Mouse (Mus musculus): ENCODE measurements around the gene Txn1. TPM values are rescaled to one million over a fixed set of nuclear protein-coding genes. Genes with fewer than 3 reads are reported as not detected.

Txn1 gene
- polyA plus RNA-seq, 1 experiment = 377 TPM

GRCm38 (mm10) chr4:57924556-57925071 is 31.6 kb downstream of the Txn1 start:
- Histone ChIP-seq H3K27ac (ENCODE audit: insufficient read depth, low read depth, low read length) (no peak overlapping the region), H3K4me1 (ENCODE audit: control insufficient read depth, insufficient read depth, low read length) (no peaks in the 10 kb centered on the region; the same call in 1 of the 2 replicates), H3K36me3 (ENCODE audit: control insufficient read depth, insufficient read depth, low read length) (no peaks in the 10 kb centered on the region), H3K4me3 (ENCODE audit: insufficient read depth, low read depth, low read length) (no peak overlapping the region), H3K27me3 (replicated peaks; ENCODE audit: control insufficient read depth, insufficient read depth, low read length) (no peaks in the 10 kb centered on the region)
- no peak for TF ChIP-seq POLR2A (IDR thresholded peaks at IDR 0.05; ENCODE audit: low read depth, low read length)
- TF ChIP-seq CTCF (conservative IDR thresholded peaks at IDR 0.05; ENCODE audit: insufficient read depth, insufficient read length, low read depth, low read length) = no peak
- 67% methylated on average over 6 of the region's 6 CpGs for WGBS
- DNase-seq = no peak

- H3K4me3 ChIP-seq (ENCODE audit: insufficient read depth, low read depth, low read length) = no peak overlapping the region
- H3K36me3 ChIP-seq (ENCODE audit: control insufficient read depth, insufficient read depth, low read length) = no peaks in the 10 kb centered on the region
- H3K27ac ChIP-seq (ENCODE audit: insufficient read depth, low read depth, low read length) = no peak overlapping the region
- peaks cover 5% of the 10 kb centered on the region; the same call in 1 of the 2 replicates for H3K4me1 ChIP-seq (ENCODE audit: control insufficient read depth, insufficient read depth, low read length)
- DNase-seq = no peak
- H3K27me3 ChIP-seq (replicated peaks; ENCODE audit: control insufficient read depth, insufficient read depth, low read length) = no peaks in the 10 kb centered on the region
- TF ChIP-seq CTCF (conservative IDR thresholded peaks at IDR 0.05; ENCODE audit: insufficient read depth, insufficient read length, low read depth, low read length) (no peak), POLR2A (IDR thresholded peaks at IDR 0.05; ENCODE audit: low read depth, low read length) (no peak)
- WGBS = 58% methylated on average over 5 of the region's 5 CpGs
These were observed 34.0 kb downstream of the Txn1 start for GRCm38 (mm10) chr4:57922171-57922570.

GRCm38 (mm10) chr4:57920522-57920921 is 35.7 kb downstream of the Txn1 start:
- Histone ChIP-seq H3K4me1 (ENCODE audit: control insufficient read depth, insufficient read depth, low read length) (peaks cover 13% of the 10 kb centered on the region), H3K36me3 (ENCODE audit: control insufficient read depth, insufficient read depth, low read length) (no peaks in the 10 kb centered on the region), H3K4me3 (ENCODE audit: insufficient read depth, low read depth, low read length) (no peak overlapping the region), H3K27ac (ENCODE audit: insufficient read depth, low read depth, low read length) (no peak overlapping the region), H3K27me3 (replicated peaks; ENCODE audit: control insufficient read depth, insufficient read depth, low read length) (no peaks in the 10 kb centered on the region)
- TF ChIP-seq POLR2A (IDR thresholded peaks at IDR 0.05; ENCODE audit: low read depth, low read length) = no peak
- TF ChIP-seq CTCF (conservative IDR thresholded peaks at IDR 0.05; ENCODE audit: insufficient read depth, insufficient read length, low read depth, low read length) = no peak
- 91% methylated on average over 1 of the region's 1 CpGs for WGBS
- DNase-seq = no peak

GRCm38 (mm10) chr4:57919494-57920423 is 36.5 kb downstream of the Txn1 start:
- no peak for DNase-seq
- no peak overlapping the region for H3K4me3 ChIP-seq (ENCODE audit: insufficient read depth, low read depth, low read length)
- no peak overlapping the region for H3K27ac ChIP-seq (ENCODE audit: insufficient read depth, low read depth, low read length)
- no peaks in the 10 kb centered on the region for H3K27me3 ChIP-seq (replicated peaks; ENCODE audit: control insufficient read depth, insufficient read depth, low read length)
- 37% methylated on average over 8 of the region's 8 CpGs for WGBS
- peaks cover 13% of the 10 kb centered on the region for H3K4me1 ChIP-seq (ENCODE audit: control insufficient read depth, insufficient read depth, low read length)
- H3K36me3 ChIP-seq (ENCODE audit: control insufficient read depth, insufficient read depth, low read length) = no peaks in the 10 kb centered on the region
- no peak for TF ChIP-seq CTCF (conservative IDR thresholded peaks at IDR 0.05; ENCODE audit: insufficient read depth, insufficient read length, low read depth, low read length)

GRCm38 (mm10) chr4:57916711-57917110 is 39.5 kb downstream of the Txn1 start:
- H3K27me3 ChIP-seq (replicated peaks; ENCODE audit: control insufficient read depth, insufficient read depth, low read length) = no peaks in the 10 kb centered on the region
- no peak for TF ChIP-seq CTCF (conservative IDR thresholded peaks at IDR 0.05; ENCODE audit: insufficient read depth, insufficient read length, low read depth, low read length)
- no peak for TF ChIP-seq POLR2A (IDR thresholded peaks at IDR 0.05; ENCODE audit: low read depth, low read length)
- H3K36me3 ChIP-seq (ENCODE audit: control insufficient read depth, insufficient read depth, low read length) = no peaks in the 10 kb centered on the region
- WGBS = 27% methylated on average over 4 of the region's 4 CpGs
- H3K4me3 ChIP-seq (ENCODE audit: insufficient read depth, low read depth, low read length) = no peak overlapping the region
- H3K27ac ChIP-seq (ENCODE audit: insufficient read depth, low read depth, low read length) = peak overlapping the region; percentile 86
- DNase-seq = peak; percentile 50
- H3K4me1 ChIP-seq (ENCODE audit: control insufficient read depth, insufficient read depth, low read length) = peaks cover 20% of the 10 kb centered on the region

- WGBS = 15% methylated on average over 9 of the region's 9 CpGs
- H3K4me1 ChIP-seq (ENCODE audit: control insufficient read depth, insufficient read depth, low read length) = peaks cover 20% of the 10 kb centered on the region
- H3K4me3 ChIP-seq (ENCODE audit: insufficient read depth, low read depth, low read length) = peak within 1 kb of the TSS; percentile 36
- H3K36me3 ChIP-seq (ENCODE audit: control insufficient read depth, insufficient read depth, low read length) = no peaks in the 10 kb centered on the region
- peak; percentile 92 for DNase-seq
- H3K27me3 ChIP-seq (replicated peaks; ENCODE audit: control insufficient read depth, insufficient read depth, low read length) = no peaks in the 10 kb centered on the region
- no peak for TF ChIP-seq CTCF (conservative IDR thresholded peaks at IDR 0.05; ENCODE audit: insufficient read depth, insufficient read length, low read depth, low read length)
- TF ChIP-seq POLR2A (IDR thresholded peaks at IDR 0.05; ENCODE audit: low read depth, low read length) = no peak
- H3K27ac ChIP-seq (ENCODE audit: insufficient read depth, low read depth, low read length) = peak within 1 kb of the TSS; percentile 86
These were observed 40.0 kb downstream of the Txn1 start, which contains the start of gene D630039A03Rik for GRCm38 (mm10) chr4:57916201-57916661. TSS of gene D630039A03Rik (minus strand) at chr4:57916297.
